Mouse (Mus musculus): ENCODE data around the gene 1700001K19Rik. TPM values are rescaled to one million over a fixed set of nuclear protein-coding genes. Genes with fewer than 3 reads are reported as not detected.

1700001K19Rik gene
- polyA plus RNA-seq, 1 experiment from 2014 or later, result not detected

GRCm38 (mm10) chr12:110636293-110636692 lies 46.1 kb downstream of the 1700001K19Rik start:
- peaks cover 95% of the 10 kb centered on the region for H3K36me3 ChIP-seq (replicated peaks; ENCODE audit: insufficient read depth, low read length)

GRCm38 (mm10) chr12:110630056-110630455 lies 52.4 kb downstream of the 1700001K19Rik start:
- H3K9me3 ChIP-seq (ENCODE audit: low read length), result no peaks in the 10 kb centered on the region
- no peak overlapping the region for H3K4me3 ChIP-seq (ENCODE audit: low read depth, low read length)
- no peak overlapping the region for H3K4me2 ChIP-seq (ENCODE audit: low read depth, low read length)
- H3K9ac ChIP-seq (replicated peaks), result no peak overlapping the region
- DNase-seq (no peak), ATAC-seq (no peak)
- H3K4me1 ChIP-seq (ENCODE audit: insufficient read depth), result no peaks in the 10 kb centered on the region
- H3K36me3 ChIP-seq (replicated peaks; ENCODE audit: insufficient read depth, low read length), result peaks cover 97% of the 10 kb centered on the region
- WGBS (ENCODE audit: insufficient replicate concordance), result 89% methylated on average over 11 of the region's 11 CpGs
- no peak overlapping the region for H3K27ac ChIP-seq (ENCODE audit: low read depth)
- no peaks in the 10 kb centered on the region for H3K27me3 ChIP-seq (ENCODE audit: insufficient read depth, low read length)
- no peak for TF ChIP-seq CTCF (IDR thresholded peaks at IDR 0.05; ENCODE audit: low read depth)
- TF ChIP-seq EP300 (IDR thresholded peaks at IDR 0.05; ENCODE audit: low read depth), result no peak

More at GRCm38 (mm10) chr12:110636293-110636692, 46.1 kb downstream of the 1700001K19Rik start:
- Histone ChIP-seq H3K27me3 (ENCODE audit: insufficient read depth, low read length) (no peaks in the 10 kb centered on the region), H3K4me3 (ENCODE audit: low read depth, low read length) (no peak overlapping the region), H3K4me1 (ENCODE audit: insufficient read depth) (no peaks in the 10 kb centered on the region), H3K9me3 (ENCODE audit: low read length) (no peaks in the 10 kb centered on the region), H3K27ac (ENCODE audit: low read depth) (no peak overlapping the region), H3K4me2 (ENCODE audit: low read depth, low read length) (no peak overlapping the region), H3K9ac (replicated peaks) (no peak overlapping the region)
- DNase-seq, result no peak
- no peak for ATAC-seq
- WGBS (ENCODE audit: insufficient replicate concordance), result 91% methylated on average over 12 of the region's 12 CpGs
- TF ChIP-seq CTCF (IDR thresholded peaks at IDR 0.05; ENCODE audit: low read depth), result no peak

Small RNAs within 50 kb of the gene (microRNA-seq; reads per million reads assigned to microRNA genes)
- gene Gm27299, result not detected

Other genes starting within 250 kb of the 1700001K19Rik start
- gene Ppp2r5c, start 235.5 kb downstream of the 1700001K19Rik start, polyA plus RNA-seq (2015; fragmentation: Nextera tagmentation; extraction: Ambion mirVana), result 53.3 and 55.5 TPM in 2 replicates
- 7.2 and 8.3 TPM in 2 replicates for gene Dync1h1, start 81.2 kb downstream of the 1700001K19Rik start, polyA plus RNA-seq (2015; fragmentation: Nextera tagmentation; extraction: Ambion mirVana)
- 231 and 250 TPM in 2 replicates for gene Hsp90aa1, start 20.1 kb upstream of the 1700001K19Rik start, polyA plus RNA-seq (2015; fragmentation: Nextera tagmentation; extraction: Ambion mirVana)
- 6.4 and 7.0 TPM in 2 replicates for gene Wdr20, start 55.3 kb upstream of the 1700001K19Rik start, polyA plus RNA-seq (2015; fragmentation: Nextera tagmentation; extraction: Ambion mirVana)
- gene Mok, start 158.3 kb upstream of the 1700001K19Rik start, polyA plus RNA-seq (2015; fragmentation: Nextera tagmentation; extraction: Ambion mirVana), result 0.13 and 0.29 TPM in 2 replicates
- gene Zfp839, start 167.6 kb upstream of the 1700001K19Rik start, polyA plus RNA-seq (2015; fragmentation: Nextera tagmentation; extraction: Ambion mirVana), result 1.1 and 1.8 TPM in 2 replicates
- 30.6 and 34.2 TPM in 2 replicates for gene Cinp, start 206.5 kb upstream of the 1700001K19Rik start, polyA plus RNA-seq (2015; fragmentation: Nextera tagmentation; extraction: Ambion mirVana)
- 0.63 and 1.1 TPM in 2 replicates for gene Tecpr2, start 206.6 kb upstream of the 1700001K19Rik start, polyA plus RNA-seq (2015; fragmentation: Nextera tagmentation; extraction: Ambion mirVana)

Measured in liver, postnatal 0 days (tissue).